Mouse (Mus musculus) CH12.LX (cell line): ENCODE measurements around the gene Dgkg. TPM values are rescaled to one million over a fixed set of nuclear protein-coding genes. Genes with fewer than 3 reads are reported as not detected.

Experiments
- DNase-seq: peaks from one replicate; pipeline ENCODE4 v3.0.0-alpha.2; 2013; ENCODE audit errors: extremely low read depth
- H3K27ac ChIP-seq: 2 replicates; pipeline ENCODE4 v1.5.1; 2012; ENCODE audit warnings: low read depth, mild to moderate bottlenecking, control low read depth, moderate library complexity; ENCODE audit not compliant: insufficient read depth
- H3K27me3 ChIP-seq: replicated peaks from 2 replicates; pipeline ENCODE3; 2012; ENCODE audit warnings: inconsistent platforms
- H3K36me3 ChIP-seq, 2 experiments: replicated peaks in 1 of 2; 2 replicates each; pipeline versions ENCODE3 to v1.6.1; 2012; ENCODE audit warnings: inconsistent platforms in 1 of 2, low read length in 1 of 2, mild to moderate bottlenecking in 1 of 2, mixed read lengths in 1 of 2, moderate library complexity in 1 of 2; ENCODE audit not compliant: control insufficient read depth in 1 of 2, insufficient read depth in 1 of 2
- H3K4me1 ChIP-seq, 2 experiments: 2 replicates each; pipeline ENCODE4 v1.6.1; 2012; ENCODE audit warnings: inconsistent platforms in 1 of 2, moderate library complexity in 1 of 2; ENCODE audit not compliant: insufficient read depth in 2 of 2, control insufficient read depth in 1 of 2
- H3K4me2 ChIP-seq: 2 replicates; pipeline ENCODE4 v1.6.1; 2012; ENCODE audit warnings: low read depth, mild to moderate bottlenecking, control low read depth; ENCODE audit not compliant: poor library complexity, insufficient read depth, severe bottlenecking
- H3K4me3 ChIP-seq, 3 experiments: fragments of 150-350 bp in 1 of 3; sonication (generic) in 1 of 3; replicated peaks in 1 of 3; 2 replicates each; pipeline versions ENCODE3 to v1.5.1; 2011 to 2012; ENCODE audit warnings: low read depth in 2 of 3, low read length in 2 of 3, mild to moderate bottlenecking in 2 of 3, moderate library complexity in 2 of 3, control low read depth in 1 of 3, improper control_type of control experiment in 1 of 3, inconsistent platforms in 1 of 3, mixed read lengths in 1 of 3; ENCODE audit not compliant: poor library complexity in 1 of 3
- H3K79me2 ChIP-seq: replicated peaks from 2 replicates; pipeline ENCODE4 v1.6.1; 2012; ENCODE audit warnings: mild to moderate bottlenecking, moderate library complexity; ENCODE audit not compliant: control insufficient read depth, poor library complexity, insufficient read depth, severe bottlenecking; ENCODE audit errors: extremely low read depth
- H3K9ac ChIP-seq: 2 replicates; pipeline ENCODE4 v1.6.1; 2012; ENCODE audit warnings: low read depth, mild to moderate bottlenecking, control low read depth, moderate library complexity; ENCODE audit not compliant: insufficient read depth
- H3K9me3 ChIP-seq: replicated peaks from 2 replicates; pipeline ENCODE3; 2012; ENCODE audit warnings: low read length, inconsistent platforms, mixed read lengths
- BHLHE40 ChIP-seq: IDR thresholded peaks from 2 replicates; pipeline ENCODE4 v1.6.1; 2011; ENCODE audit warnings: mild to moderate bottlenecking, low read depth, low read length, improper control_type of control experiment
- CHD1 ChIP-seq: IDR thresholded peaks from 2 replicates; pipeline ENCODE4 v1.6.1; 2012; ENCODE audit warnings: low read depth, low read length, improper control_type of control experiment, inconsistent platforms
- CHD2 ChIP-seq: IDR thresholded peaks from 2 replicates; pipeline ENCODE4 v1.6.1; 2011; ENCODE audit warnings: low read length, improper control_type of control experiment
- E2F4 ChIP-seq: IDR thresholded peaks from 2 replicates; pipeline ENCODE4 v1.6.1; 2011; ENCODE audit warnings: low read depth, low read length, improper control_type of control experiment; ENCODE audit not compliant: insufficient replicate concordance
- ETS1 ChIP-seq: conservative IDR thresholded peaks from 2 replicates; pipeline ENCODE4 v1.6.1; 2012; ENCODE audit warnings: low read depth, mild to moderate bottlenecking, inconsistent platforms, low read length, improper control_type of control experiment, moderate library complexity
- GABPA ChIP-seq: IDR thresholded peaks from 2 replicates; pipeline ENCODE4 v1.6.1; 2012; ENCODE audit warnings: low read depth, low read length, improper control_type of control experiment, inconsistent platforms; ENCODE audit not compliant: insufficient replicate concordance
- HCFC1 ChIP-seq: IDR thresholded peaks from 2 replicates; pipeline ENCODE4 v1.6.1; 2012; ENCODE audit warnings: low read depth, mild to moderate bottlenecking, inconsistent platforms, low read length, improper control_type of control experiment
- IRF4 ChIP-seq: IDR thresholded peaks from 2 replicates; pipeline ENCODE4 v1.6.1; 2014; ENCODE audit warnings: low read depth, mild to moderate bottlenecking, inconsistent platforms, low read length, improper control_type of control experiment
- JUN ChIP-seq: IDR thresholded peaks from 2 replicates; pipeline ENCODE4 v1.6.1; 2011; ENCODE audit warnings: low read depth, mild to moderate bottlenecking, low read length, improper control_type of control experiment, moderate library complexity; ENCODE audit not compliant: insufficient read depth
- JUND ChIP-seq: conservative IDR thresholded peaks from 2 replicates; pipeline ENCODE4 v1.6.1; 2011; ENCODE audit warnings: low read depth, low read length, improper control_type of control experiment
- KAT2A ChIP-seq: IDR thresholded peaks from 2 replicates; pipeline ENCODE4 v1.6.1; 2012; ENCODE audit warnings: low read length, improper control_type of control experiment, inconsistent platforms; ENCODE audit not compliant: insufficient replicate concordance
- MAFK ChIP-seq: IDR thresholded peaks from 2 replicates; pipeline ENCODE4 v1.6.1; 2011; ENCODE audit warnings: low read length, improper control_type of control experiment; ENCODE audit not compliant: insufficient replicate concordance
- MAX ChIP-seq: IDR thresholded peaks from 2 replicates; pipeline ENCODE4 v1.6.1; 2011; ENCODE audit warnings: low read length, improper control_type of control experiment
- MAZ ChIP-seq: IDR thresholded peaks from 2 replicates; pipeline ENCODE4 v1.6.1; 2012; ENCODE audit warnings: low read depth, mild to moderate bottlenecking, inconsistent platforms, low read length, improper control_type of control experiment, moderate library complexity
- MEF2A ChIP-seq: IDR thresholded peaks from 2 replicates; pipeline ENCODE4 v1.6.1; 2014; ENCODE audit warnings: low read depth, mild to moderate bottlenecking, inconsistent platforms, low read length, improper control_type of control experiment, borderline replicate concordance
- MXI1 ChIP-seq: IDR thresholded peaks from 2 replicates; pipeline ENCODE4 v1.6.1; 2011; ENCODE audit warnings: mild to moderate bottlenecking, low read depth, low read length, improper control_type of control experiment
- MYC ChIP-seq: IDR thresholded peaks from 2 replicates; pipeline ENCODE4 v1.6.1; 2011; ENCODE audit warnings: low read depth, mild to moderate bottlenecking, improper control_type of control experiment, low read length
- NRF1 ChIP-seq: IDR thresholded peaks from 2 replicates; pipeline ENCODE4 v1.6.1; 2014; ENCODE audit warnings: low read depth, mild to moderate bottlenecking, inconsistent platforms, low read length, improper control_type of control experiment, moderate library complexity
- PAX5 ChIP-seq: IDR thresholded peaks from 2 replicates; pipeline ENCODE4 v1.6.1; 2012; ENCODE audit warnings: low read length, inconsistent platforms, mixed read lengths
- POLR2AphosphoS2 ChIP-seq: IDR thresholded peaks from 2 replicates; pipeline ENCODE4 v1.6.1; 2011; ENCODE audit warnings: low read depth, low read length, improper control_type of control experiment
- RAD21 ChIP-seq: IDR thresholded peaks from 2 replicates; pipeline ENCODE4 v1.6.1; 2011; ENCODE audit warnings: low read depth, mild to moderate bottlenecking, low read length, improper control_type of control experiment, moderate library complexity
- RCOR1 ChIP-seq: conservative IDR thresholded peaks from 2 replicates; pipeline ENCODE4 v1.6.1; 2012; ENCODE audit warnings: low read depth, mild to moderate bottlenecking, inconsistent platforms, low read length, improper control_type of control experiment
- SIN3A ChIP-seq: IDR thresholded peaks from 2 replicates; pipeline ENCODE4 v1.6.1; 2012; ENCODE audit warnings: low read length, improper control_type of control experiment, inconsistent platforms
- SMC3 ChIP-seq: IDR thresholded peaks from 2 replicates; pipeline ENCODE4 v1.6.1; 2011; ENCODE audit warnings: low read depth, low read length, improper control_type of control experiment
- TBP ChIP-seq: conservative IDR thresholded peaks from 2 replicates; pipeline ENCODE4 v1.6.1; 2011; ENCODE audit warnings: low read depth, low read length, improper control_type of control experiment
- TCF12 ChIP-seq: IDR thresholded peaks from 2 replicates; pipeline ENCODE4 v1.6.1; 2014; ENCODE audit warnings: low read depth, mild to moderate bottlenecking, inconsistent platforms, low read length, improper control_type of control experiment
- UBTF ChIP-seq: IDR thresholded peaks from 2 replicates; pipeline ENCODE4 v1.6.1; 2012; ENCODE audit warnings: low read depth, mild to moderate bottlenecking, inconsistent platforms, low read length, improper control_type of control experiment, moderate library complexity
- USF2 ChIP-seq: conservative IDR thresholded peaks from 2 replicates; pipeline ENCODE4 v1.6.1; 2011; ENCODE audit warnings: low read depth, low read length, improper control_type of control experiment
- ZC3H11A ChIP-seq: IDR thresholded peaks from 2 replicates; pipeline ENCODE4 v1.6.1; 2012; ENCODE audit warnings: low read depth, mild to moderate bottlenecking, inconsistent platforms, low read length, improper control_type of control experiment
- ZKSCAN1 ChIP-seq: IDR thresholded peaks from 2 replicates; pipeline ENCODE4 v1.6.1; 2012; ENCODE audit warnings: low read depth, inconsistent platforms, low read length, improper control_type of control experiment, borderline replicate concordance
- ZMIZ1 ChIP-seq: IDR thresholded peaks from 2 replicates; pipeline ENCODE4 v1.6.1; 2012; ENCODE audit warnings: low read depth, mild to moderate bottlenecking, inconsistent platforms, low read length, improper control_type of control experiment
- ZNF384 ChIP-seq: IDR thresholded peaks from 2 replicates; pipeline ENCODE4 v1.6.1; 2012; ENCODE audit warnings: low read depth, low read length, improper control_type of control experiment, inconsistent platforms
- dilution Hi-C: fragments of 300-500 bp; cut with MboI; formaldehyde crosslinking; loops from 2 replicates; pipeline ENCODE4 v1.14.3; 2020; ENCODE audit warnings: low sequenced_read_pairs; ENCODE audit not compliant: extremely low pct_unique_long_range_greater_than_20kb, extremely low pct_ligation_motif_present
- in situ Hi-C: fragments of 300-500 bp; cut with MboI; formaldehyde crosslinking; loops from 3 replicates; pipeline ENCODE4 v1.14.3; 2019; ENCODE audit warnings: low sequenced_read_pairs, low pct_ligation_motif_present, low pct_unique_long_range_greater_than_20kb, mixed read lengths
- polyA plus RNA-seq: library from polyadenylated mRNA; unstranded; fragments of >175 nt; gene quantifications from 2 replicates; pipeline ENCODE4 v1.2.1, GENCODE M21; 2012; ENCODE audit warnings: low read depth; ENCODE audit not compliant: insufficient read length
- total RNA-seq, 2 experiments: library from RNA; depleted of rRNA; stranded (reverse); fragments of 300-350 nt in 1 of 2; fragments of >200 nt in 1 of 2; gene quantifications; 2 replicates each; pipeline ENCODE4 v1.2.3; 2012 to 2014

Gene Dgkg
- total and polyA plus RNA-seq, 3 experiments = 2.0 to 9.2 (median 3.0) TPM

- TF ChIP-seq BHLHE40 = peak; percentile 92
- no peak for TF ChIP-seq GABPA
- TF ChIP-seq SMC3 = peak; percentile 15; the same call in 1 of the 2 replicates
- no peak for TF ChIP-seq CHD1
- TF ChIP-seq MAZ = no peak
- TF ChIP-seq USF2 = no peak
- no peak for TF ChIP-seq CHD2
- peak; percentile 80; the same call in 1 of the 2 replicates for TF ChIP-seq MXI1
- no peak for TF ChIP-seq JUND
- TF ChIP-seq ETS1 = peak; percentile 99
Measured at GRCm38 (mm10) chr16:22661076-22661475, 4.1 kb upstream of the Dgkg start (continued).

- peak overlapping the region; percentile 85 for H3K27ac ChIP-seq
- in situ Hi-C loops = loop anchor here (5.0 kb wide), 1 partner anchor 36 kb away; no protein-coding TSS in a partner anchor
- peak overlapping the region; percentile 2 to 61 (median 8) for H3K4me3 ChIP-seq
- dilution Hi-C loops = no loop called here
- H3K9me3 ChIP-seq = no peaks in the 10 kb centered on the region
- peak; percentile 94 for DNase-seq
- no peaks in the 10 kb centered on the region for H3K27me3 ChIP-seq
- H3K9ac ChIP-seq = peak overlapping the region; percentile 88
- peaks cover 41 to 85% of the 10 kb centered on the region in 2 experiments for H3K4me1 ChIP-seq
- H3K4me2 ChIP-seq = peak overlapping the region; percentile 61
- peaks cover 8% of the 10 kb centered on the region; the same call in 1 of the 2 replicates for H3K79me2 ChIP-seq
- H3K36me3 ChIP-seq = no peaks in the 10 kb centered on the region
- TF ChIP-seq JUN (no peak; the same call in none of the 2 replicates), ZKSCAN1 (no peak), NRF1 (peak; percentile 4; the same call in 1 of the 2 replicates), MEF2A (peak; percentile 81), E2F4 (no peak), POLR2AphosphoS2 (no peak), GABPA (peak; percentile 64), MAZ (no peak), SIN3A (peak; percentile 85), HCFC1 (peak; percentile 8), ZC3H11A (no peak), MAFK (0 out of 2 replicates have a peak, but pooled peaks have one; percentile 18), ETS1 (peak; percentile 91), ZMIZ1 (peak; percentile 75; the same call in 1 of the 2 replicates), BHLHE40 (peak; percentile 90), MAX (peak; percentile 69), MYC (peak; percentile 75), PAX5 (no peak), RCOR1 (no peak), KAT2A (0 out of 2 replicates have a peak, but pooled peaks have one; percentile 28), TCF12 (peak; percentile 78), MXI1 (peak; percentile 81), IRF4 (peak; percentile 86), RAD21 (no peak; the same call in none of the 2 replicates), UBTF (peak; percentile 62; the same call in 1 of the 2 replicates), TBP (peak; percentile 86), ZNF384 (peak; percentile 79), SMC3 (no peak; the same call in 1 of the 2 replicates)
Measured at GRCm38 (mm10) chr16:22657874-22658789, 1.1 kb upstream of the Dgkg start.
